ENCODE assay signal across 9 mouse cellular contexts in genomic region chr1:166138136-166138535, GRCm38 (mm10). TPM values are rescaled to one million over a fixed set of nuclear protein-coding genes. Genes with fewer than 3 reads are reported as not detected.
DNase-seq lines count a peak whose midpoint lies in the region; ATAC-seq and TF ChIP-seq lines count a peak whose summit lies in the region.
"Had no signal": no experiment of that assay in that cellular context is flagged by ENCODE, and none has a peak within 500 bp of the region (broad histone marks: within the 10 kb centered on the region; RNA-seq: fewer than 3 reads in every experiment).

No protein-coding gene starts in this region.

- no peak overlapping the region for H3K9ac ChIP-seq in lung, postnatal 0 days (replicated peaks; ENCODE audit: low read depth)
- H3K9ac ChIP-seq: neural tube, embryonic 13.5 days had no signal

- H3K4me3 ChIP-seq in E14TG2a.4 (replicated peaks; ENCODE audit: low read length): peak overlapping the region; percentile 61
- no peak overlapping the region for H3K4me3 ChIP-seq in lung, postnatal 0 days (ENCODE audit: low read depth, low read length)
- H3K4me3 ChIP-seq: neural tube, embryonic 13.5 days had no signal

- no peak for TF ChIP-seq CTCF in E14TG2a.4 (conservative IDR thresholded peaks at IDR 0.05; ENCODE audit: low read length)
- TF ChIP-seq CTCF in lung, postnatal 0 days (IDR thresholded peaks at IDR 0.05): no peak

- no peaks in the 10 kb centered on the region for H3K27me3 ChIP-seq in E14TG2a.4 (ENCODE audit: insufficient read depth, low read length)
- H3K27me3 ChIP-seq in lung, postnatal 0 days (replicated peaks; ENCODE audit: insufficient read depth, low read length): no peaks in the 10 kb centered on the region

- no peak overlapping the region; the same call in 1 of the 2 replicates for H3K27ac ChIP-seq in lung, postnatal 0 days (ENCODE audit: low read length)
- H3K27ac ChIP-seq: neural tube, embryonic 13.5 days had no signal

- peak; percentile 57; the same call in 1 of the 2 replicates for TF ChIP-seq EP300 in lung, postnatal 0 days (IDR thresholded peaks at IDR 0.05)

- H3K9me3 ChIP-seq in E14TG2a.4 (ENCODE audit: low read length): peaks cover 3% of the 10 kb centered on the region; the same call in 1 of the 2 replicates
- H3K9me3 ChIP-seq in lung, postnatal 0 days (ENCODE audit: low read length): no peaks in the 10 kb centered on the region
- H3K9me3 ChIP-seq: neural tube, embryonic 13.5 days had no signal

- no peak overlapping the region for H3K4me2 ChIP-seq in lung, postnatal 0 days (replicated peaks; ENCODE audit: low read depth, low read length)
- H3K4me2 ChIP-seq: neural tube, embryonic 13.5 days had no signal

- 43% methylated on average over 13 of the region's 13 CpGs for WGBS in lung, postnatal 0 days

- ATAC-seq in lung, postnatal 0 days: peak; percentile 85

- H3K36me3 ChIP-seq in E14TG2a.4 (ENCODE audit: insufficient read depth, low read length): peaks cover 44% of the 10 kb centered on the region
- H3K36me3 ChIP-seq in lung, postnatal 0 days (ENCODE audit: insufficient read depth, low read length): no peaks in the 10 kb centered on the region
- H3K36me3 ChIP-seq: neural tube, embryonic 13.5 days had no signal

- peak; percentile 87 for DNase-seq in adrenal gland, adult 2 months
- peak; percentile 20 for DNase-seq in kidney, adult 11 months
- peak; percentile 69 for DNase-seq in lung, postnatal 0 days (ENCODE audit: low spot score)
- DNase-seq in left cerebral cortex, adult 18-20 months (ENCODE audit: low spot score in 2 of 2): no peak
- no peak for DNase-seq in ovary, postnatal 10 days (ENCODE audit: low spot score)
- DNase-seq in frontal cortex, postnatal 36 days (ENCODE audit: low spot score in 2 of 2): no peak
- no peak for DNase-seq in gastrocnemius, postnatal 36 days

- intact Hi-C loops in gastrocnemius, postnatal 36 days (cut with DNase I): no loop called here

- H3K4me1 ChIP-seq in E14TG2a.4 (replicated peaks; ENCODE audit: low read depth, low read length): peaks cover 95% of the 10 kb centered on the region
- H3K4me1 ChIP-seq in lung, postnatal 0 days (ENCODE audit: insufficient read depth, low read depth, low read length): no peaks in the 10 kb centered on the region

RNA-seq across cellular contexts. Expression of gene Gpa33, which starts 8.1 kb away (rescaled TPM):
- total RNA-seq in adrenal gland, adult 2 months (2021): under 1 TPM; 0.20 to 0.38 TPM
- polyA plus RNA-seq in adrenal gland, adult 2 months (2012; rRNA removed): 0.66 and 0.78 TPM in 2 replicates
- polyA plus RNA-seq in lung, postnatal 0 days (2015; fragmentation: Nextera tagmentation; extraction: Ambion mirVana): 0.12 TPM in 1 of 2 replicates, not detected in the other
- not detected for total RNA-seq in left cerebral cortex, adult 18-20 months (2021)
- not detected for total RNA-seq in gastrocnemius, postnatal 36 days (2021)
- polyA plus RNA-seq: neural tube, embryonic 13.5 days had no signal

RNA-seq across cellular contexts. Expression of gene Dusp27, which starts 10.4 kb away (rescaled TPM):
- under 1 TPM; 0.07 to 0.12 TPM for total RNA-seq in adrenal gland, adult 2 months (2021)
- 0.03 and 0.10 TPM in 2 replicates for polyA plus RNA-seq in adrenal gland, adult 2 months (2012; rRNA removed)
- polyA plus RNA-seq in lung, postnatal 0 days (2015; fragmentation: Nextera tagmentation; extraction: Ambion mirVana): 0.75 and 0.86 TPM in 2 replicates
- total RNA-seq in left cerebral cortex, adult 18-20 months (2021): under 1 TPM; 0.28 to 0.30 TPM
- total RNA-seq in gastrocnemius, postnatal 36 days (2021): 10 to 100 TPM; 70.6 to 92.3 TPM

Comparison
In these comparisons a context has a peak if more than half of its experiments do, and no peak if none do; other contexts are left out.
1. DNase-seq: peak in adrenal gland, adult 2 months (single experiment), kidney, adult 11 months (single experiment) and lung, postnatal 0 days (single experiment); none in left cerebral cortex, adult 18-20 months (0 of 2), ovary, postnatal 10 days (single experiment), frontal cortex, postnatal 36 days (0 of 2) and gastrocnemius, postnatal 36 days (0 of 2).
2. RNA of gene Dusp27, which starts 10.4 kb away (total RNA-seq): 70.6 to 92.3 TPM in gastrocnemius, postnatal 36 days; 0.28 to 0.30 TPM in left cerebral cortex, adult 18-20 months and 0.07 to 0.12 TPM in adrenal gland, adult 2 months; every median in the first group is over 10 times any median in the second.